Mouse (Mus musculus): Measurements from ENCODE around the gene 2010111I01Rik.

GRCm38 (mm10) chr13:63261676-63262075 lies 297.0 kb downstream of the 2010111I01Rik start:
- no peak for TF ChIP-seq CTCF (IDR thresholded peaks at IDR 0.05; ENCODE audit: low read depth, low read length)
- TF ChIP-seq POLR2A (IDR thresholded peaks at IDR 0.05; ENCODE audit: insufficient read depth, low read length), result no peak
